Mouse (Mus musculus): ENCODE data around the gene Coq7.

DNA sequence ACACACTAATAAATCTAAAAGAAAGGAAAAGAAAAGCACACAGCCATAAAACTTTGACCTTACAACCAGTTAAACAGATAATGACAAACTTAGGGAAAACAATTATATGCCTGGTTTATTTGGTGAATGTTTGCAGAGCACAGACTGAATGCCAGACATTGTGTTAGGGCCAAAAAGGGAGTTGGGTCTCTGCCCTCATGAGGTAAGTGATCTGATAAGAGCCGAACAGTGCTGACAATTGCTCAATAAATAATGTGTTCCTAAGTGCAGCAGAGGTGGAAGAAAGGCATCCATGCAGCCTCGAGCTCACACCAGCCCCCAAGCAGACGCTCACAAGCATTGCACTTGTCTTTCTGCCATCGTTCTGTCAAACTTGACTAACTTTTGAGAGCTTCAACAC lies 68.7 kb downstream of the Coq7 start:
- TF ChIP-seq CTCF (IDR thresholded peaks at IDR 0.05; ENCODE audit: low read depth, low read length) (no peak), GATA1 (IDR thresholded peaks at IDR 0.05; ENCODE audit: borderline replicate concordance, low read length) (no peak), TAL1 (conservative IDR thresholded peaks at IDR 0.05; ENCODE audit: low read depth, low read length) (no peak), GATA2 (IDR thresholded peaks at IDR 0.05; ENCODE audit: borderline replicate concordance, low read depth, low read length) (no peak)

Measured in G1E (cell line).